Mouse (Mus musculus): ENCODE measurements around the gene Pcsk6. TPM values are rescaled to one million over a fixed set of nuclear protein-coding genes. Genes with fewer than 3 reads are reported as not detected.
"Not testable (repeated sequence)": the region's sequence is repeated elsewhere in the genome, so short reads cannot be mapped to it uniquely, and the experiment has no call there.

Gene Pcsk6
- polyA plus RNA-seq, 2 experiments = 0.88 to 1.5 TPM

GRCm38 (mm10) chr7:65930478-65930877 lies 68.9 kb downstream of the Pcsk6 start:
- Histone ChIP-seq H3K4me1 (replicated peaks; ENCODE audit: control insufficient read depth in 2 of 2, insufficient read depth in 2 of 2, low read length in 1 of 2) (peaks cover 0 to 6% of the 10 kb centered on the region in 2 experiments; a peak in 2 of 4 replicates), H3K9me3 (ENCODE audit: control insufficient read depth, low read length) (no peaks in the 10 kb centered on the region), H3K9ac (replicated peaks) (no peak overlapping the region), H3K4me3 (ENCODE audit: insufficient read depth in 1 of 2, low read depth in 2 of 2, low read length in 2 of 2) (no peak overlapping the region), H3K36me3 (replicated peaks; ENCODE audit: control insufficient read depth, insufficient read depth, low read depth) (no peaks in the 10 kb centered on the region), H3K4me2 (ENCODE audit: low read depth) (no peak overlapping the region), H3K27me3 (ENCODE audit: control insufficient read depth, insufficient read depth, low read length) (no peaks in the 10 kb centered on the region), H3K27ac (no peak overlapping the region)
- DNase-seq (ENCODE audit: low read depth in 3 of 3, low spot score in 3 of 3) = no peak
- no peak for ATAC-seq (ENCODE audit: insufficient read depth)
- 50% methylated on average over 11 of the region's 11 CpGs for WGBS (ENCODE audit: insufficient replicate concordance)
- no peak for TF ChIP-seq EP300 (IDR thresholded peaks at IDR 0.05; ENCODE audit: low read depth)
- TF ChIP-seq CTCF (IDR thresholded peaks at IDR 0.05; ENCODE audit: low read depth) = no peak

- not testable (repeated sequence) for H3K9ac ChIP-seq (replicated peaks); DNase-seq (ENCODE audit: low read depth in 3 of 3, low spot score in 3 of 3); ATAC-seq (ENCODE audit: insufficient read depth); H3K4me2 ChIP-seq (ENCODE audit: low read depth); H3K9me3 ChIP-seq (ENCODE audit: control insufficient read depth, low read length); H3K36me3 ChIP-seq (replicated peaks; ENCODE audit: control insufficient read depth, insufficient read depth, low read depth); H3K27ac ChIP-seq; H3K4me3 ChIP-seq (ENCODE audit: insufficient read depth in 1 of 2, low read depth in 2 of 2, low read length in 2 of 2); H3K27me3 ChIP-seq (ENCODE audit: control insufficient read depth, insufficient read depth, low read length); H3K4me1 ChIP-seq (replicated peaks; ENCODE audit: control insufficient read depth in 2 of 2, insufficient read depth in 2 of 2, low read length in 1 of 2)
- WGBS (ENCODE audit: insufficient replicate concordance) = 56% methylated on average over 3 of the region's 3 CpGs
Measured at GRCm38 (mm10) chr7:65934238-65934970, 72.9 kb downstream of the Pcsk6 start.

GRCm38 (mm10) chr7:65935211-65935610 lies 73.7 kb downstream of the Pcsk6 start:
- H3K9me3 ChIP-seq (ENCODE audit: control insufficient read depth, low read length) = no peaks in the 10 kb centered on the region
- no peak overlapping the region for H3K4me2 ChIP-seq (ENCODE audit: low read depth)
- no peaks in the 10 kb centered on the region for H3K4me1 ChIP-seq (replicated peaks; ENCODE audit: control insufficient read depth in 2 of 2, insufficient read depth in 2 of 2, low read length in 1 of 2)
- ATAC-seq (ENCODE audit: insufficient read depth) (no peak), DNase-seq (ENCODE audit: low read depth in 3 of 3, low spot score in 3 of 3) (no peak)
- H3K27me3 ChIP-seq (ENCODE audit: control insufficient read depth, insufficient read depth, low read length) = no peaks in the 10 kb centered on the region
- no peak overlapping the region for H3K9ac ChIP-seq (replicated peaks)
- no peaks in the 10 kb centered on the region for H3K36me3 ChIP-seq (replicated peaks; ENCODE audit: control insufficient read depth, insufficient read depth, low read depth)
- H3K27ac ChIP-seq = no peak overlapping the region
- TF ChIP-seq EP300 (IDR thresholded peaks at IDR 0.05; ENCODE audit: low read depth) (no peak), CTCF (IDR thresholded peaks at IDR 0.05; ENCODE audit: low read depth) (no peak)
- WGBS (ENCODE audit: insufficient replicate concordance) = 10% methylated on average over 1 of the region's 1 CpGs
- H3K4me3 ChIP-seq (ENCODE audit: insufficient read depth in 1 of 2, low read depth in 2 of 2, low read length in 2 of 2) = no peak overlapping the region

GRCm38 (mm10) chr7:65940988-65941387 lies 79.5 kb downstream of the Pcsk6 start:
- no peaks in the 10 kb centered on the region for H3K36me3 ChIP-seq (replicated peaks; ENCODE audit: control insufficient read depth, insufficient read depth, low read depth)

GRCm38 (mm10) chr7:65945342-65945993 lies 83.9 kb downstream of the Pcsk6 start:
- H3K27me3 ChIP-seq (ENCODE audit: control insufficient read depth, insufficient read depth, low read length) = no peaks in the 10 kb centered on the region
- peaks cover 0 to 6% of the 10 kb centered on the region in 2 experiments; a peak in 2 of 4 replicates for H3K4me1 ChIP-seq (replicated peaks; ENCODE audit: control insufficient read depth in 2 of 2, insufficient read depth in 2 of 2, low read length in 1 of 2)
- H3K4me2 ChIP-seq (ENCODE audit: low read depth) = no peak overlapping the region
- DNase-seq (ENCODE audit: low read depth in 3 of 3, low spot score in 3 of 3) = no peak
- TF ChIP-seq CTCF (IDR thresholded peaks at IDR 0.05; ENCODE audit: low read depth) = no peak
- no peak for TF ChIP-seq EP300 (IDR thresholded peaks at IDR 0.05; ENCODE audit: low read depth)
- H3K9ac ChIP-seq (replicated peaks) = no peak overlapping the region
- no peak for ATAC-seq (ENCODE audit: insufficient read depth)
- H3K27ac ChIP-seq = no peak overlapping the region
- no peaks in the 10 kb centered on the region for H3K9me3 ChIP-seq (ENCODE audit: control insufficient read depth, low read length)
- WGBS (ENCODE audit: insufficient replicate concordance) = 37% methylated on average over 8 of the region's 8 CpGs
- H3K4me3 ChIP-seq (ENCODE audit: insufficient read depth in 1 of 2, low read depth in 2 of 2, low read length in 2 of 2) = no peak overlapping the region
- H3K36me3 ChIP-seq (replicated peaks; ENCODE audit: control insufficient read depth, insufficient read depth, low read depth) = no peaks in the 10 kb centered on the region

More at GRCm38 (mm10) chr7:65940988-65941387, 79.5 kb downstream of the Pcsk6 start:
- WGBS (ENCODE audit: insufficient replicate concordance) = 57% methylated on average over 7 of the region's 7 CpGs
- Histone ChIP-seq H3K4me1 (replicated peaks; ENCODE audit: control insufficient read depth in 2 of 2, insufficient read depth in 2 of 2, low read length in 1 of 2) (peaks cover 0 to 3% of the 10 kb centered on the region in 2 experiments; a peak in 2 of 4 replicates), H3K9ac (replicated peaks) (no peak overlapping the region), H3K9me3 (ENCODE audit: control insufficient read depth, low read length) (no peaks in the 10 kb centered on the region), H3K4me2 (ENCODE audit: low read depth) (no peak overlapping the region), H3K4me3 (ENCODE audit: insufficient read depth in 1 of 2, low read depth in 2 of 2, low read length in 2 of 2) (no peak overlapping the region), H3K27ac (no peak overlapping the region), H3K27me3 (ENCODE audit: control insufficient read depth, insufficient read depth, low read length) (no peaks in the 10 kb centered on the region)
- DNase-seq (ENCODE audit: low read depth in 3 of 3, low spot score in 3 of 3) (no peak), ATAC-seq (ENCODE audit: insufficient read depth) (no peak)
- no peak for TF ChIP-seq CTCF (IDR thresholded peaks at IDR 0.05; ENCODE audit: low read depth)
- no peak for TF ChIP-seq EP300 (IDR thresholded peaks at IDR 0.05; ENCODE audit: low read depth)

Measured in liver, embryonic 14.5 days (tissue).